Mouse (Mus musculus) lung, postnatal 0 days (tissue): ENCODE results near the gene Zfp108.

Source experiments
- CTCF ChIP-seq: IDR thresholded peaks from 2 replicates; pipeline ENCODE4 v1.5.1; 2016; ENCODE audit warnings: antibody characterized with exemption, mild to moderate bottlenecking
- EP300 ChIP-seq: IDR thresholded peaks from 2 replicates; pipeline ENCODE4 v1.6.1; 2016; ENCODE audit warnings: antibody characterized with exemption, mild to moderate bottlenecking, control low read depth

GRCm38 (mm10) chr7:24299823-24300481 lies 45.4 kb downstream of the Zfp108 start:
- TF ChIP-seq CTCF (no peak), EP300 (no peak)
